Mouse (Mus musculus): ENCODE data around the gene Cyb5rl. TPM values are rescaled to one million over a fixed set of nuclear protein-coding genes. Genes with fewer than 3 reads are reported as not detected.

Cyb5rl gene
- polyA plus RNA-seq, 1 experiment from 2014 or later: 5.3 TPM

DNA sequence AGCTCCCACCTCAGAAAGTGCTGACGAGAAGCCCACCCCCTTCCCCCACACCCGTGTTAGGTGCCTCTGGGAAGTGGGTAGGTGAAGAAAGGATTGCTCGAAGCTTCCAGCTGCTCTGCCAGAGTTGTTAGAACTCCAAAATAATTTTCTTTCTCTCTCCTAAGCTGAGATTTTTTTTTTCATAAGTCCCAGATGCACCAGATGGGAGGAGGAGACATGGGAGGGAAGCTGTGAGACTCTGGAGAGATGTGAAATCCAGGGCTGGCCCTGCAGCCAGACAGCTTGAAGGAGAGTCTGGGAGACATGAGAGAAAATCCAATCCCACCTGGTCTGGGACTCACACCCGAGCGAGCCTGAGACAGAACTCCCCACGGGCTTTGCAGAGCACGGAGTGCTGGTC, 57.6 kb downstream of the Cyb5rl start:
- Histone ChIP-seq H3K4me3 (ENCODE audit: low read depth, low read length) (no peak overlapping the region), H3K9ac (no peak overlapping the region), H3K27me3 (ENCODE audit: insufficient read depth, low read length) (no peaks in the 10 kb centered on the region), H3K9me3 (ENCODE audit: low read depth, low read length) (no peaks in the 10 kb centered on the region), H3K4me1 (ENCODE audit: insufficient read depth) (no peaks in the 10 kb centered on the region), H3K36me3 (ENCODE audit: insufficient read depth) (no peaks in the 10 kb centered on the region), H3K27ac (ENCODE audit: low read depth) (no peak overlapping the region), H3K4me2 (no peak overlapping the region)
- no peak for TF ChIP-seq CTCF (IDR thresholded peaks at IDR 0.05; ENCODE audit: low read depth)
- ATAC-seq (ENCODE audit: insufficient read depth): no peak
- DNase-seq: no peak
- WGBS: 55% methylated on average over 7 of the region's 7 CpGs

- H3K4me3 ChIP-seq (ENCODE audit: low read depth, low read length): no peak overlapping the region
- no peak overlapping the region for H3K27ac ChIP-seq (ENCODE audit: low read depth)
- no peaks in the 10 kb centered on the region for H3K27me3 ChIP-seq (ENCODE audit: insufficient read depth, low read length)
- 49% methylated on average over 5 of the region's 5 CpGs for WGBS
- DNase-seq (no peak), ATAC-seq (ENCODE audit: insufficient read depth) (no peak)
- TF ChIP-seq CTCF (IDR thresholded peaks at IDR 0.05; ENCODE audit: low read depth): peak; percentile 28; the same call in 1 of the 2 replicates
- H3K9ac ChIP-seq: no peak overlapping the region
- H3K4me2 ChIP-seq: no peak overlapping the region
- H3K9me3 ChIP-seq (ENCODE audit: low read depth, low read length): no peaks in the 10 kb centered on the region
- H3K36me3 ChIP-seq (ENCODE audit: insufficient read depth): no peaks in the 10 kb centered on the region
- 0 out of 2 replicates have a peak, but pooled peaks cover 3% of the 10 kb centered on the region for H3K4me1 ChIP-seq (ENCODE audit: insufficient read depth)
These were observed 58.3 kb downstream of the Cyb5rl start for GRCm38 (mm10) chr4:107125101-107125500.

DNA sequence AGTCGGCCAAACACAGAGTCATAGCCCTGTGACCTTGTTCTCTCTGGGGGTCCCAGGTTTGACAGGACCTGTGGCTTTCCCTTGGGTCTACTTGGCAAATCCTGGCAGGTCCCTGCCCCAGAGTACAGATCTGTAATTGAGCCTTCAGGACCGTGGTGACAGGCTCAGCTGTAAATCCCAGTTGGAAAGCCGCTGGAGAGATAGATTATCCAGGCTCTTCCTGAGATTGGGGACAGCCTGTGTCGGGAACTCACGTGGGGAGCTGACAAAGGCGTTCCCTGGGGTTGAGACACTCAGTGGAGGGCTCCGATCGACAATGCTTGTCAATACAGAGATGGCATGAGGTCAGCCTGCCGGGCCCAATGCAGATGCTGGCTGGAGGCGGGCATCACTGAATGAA, 59.6 kb downstream of the Cyb5rl start:
- H3K27me3 ChIP-seq (ENCODE audit: insufficient read depth, low read length): no peaks in the 10 kb centered on the region
- WGBS: 60% methylated on average over 10 of the region's 10 CpGs
- H3K27ac ChIP-seq (ENCODE audit: low read depth): no peak overlapping the region
- no peaks in the 10 kb centered on the region for H3K9me3 ChIP-seq (ENCODE audit: low read depth, low read length)
- H3K9ac ChIP-seq: no peak overlapping the region
- ATAC-seq (ENCODE audit: insufficient read depth) (no peak), DNase-seq (no peak)
- no peak overlapping the region for H3K4me3 ChIP-seq (ENCODE audit: low read depth, low read length)
- H3K4me2 ChIP-seq: no peak overlapping the region
- no peaks in the 10 kb centered on the region for H3K36me3 ChIP-seq (ENCODE audit: insufficient read depth)
- no peak for TF ChIP-seq CTCF (IDR thresholded peaks at IDR 0.05; ENCODE audit: low read depth)
- 0 out of 2 replicates have a peak, but pooled peaks cover 3% of the 10 kb centered on the region for H3K4me1 ChIP-seq (ENCODE audit: insufficient read depth)

- Histone ChIP-seq H3K27me3 (ENCODE audit: insufficient read depth, low read length) (no peaks in the 10 kb centered on the region), H3K27ac (ENCODE audit: low read depth) (no peak overlapping the region), H3K36me3 (ENCODE audit: insufficient read depth) (no peaks in the 10 kb centered on the region), H3K9me3 (ENCODE audit: low read depth, low read length) (no peaks in the 10 kb centered on the region), H3K4me1 (ENCODE audit: insufficient read depth) (0 out of 2 replicates have a peak, but pooled peaks cover 3% of the 10 kb centered on the region), H3K4me3 (ENCODE audit: low read depth, low read length) (no peak overlapping the region), H3K9ac (no peak overlapping the region), H3K4me2 (no peak overlapping the region)
- 56% methylated on average over 13 of the region's 13 CpGs for WGBS
- ATAC-seq (ENCODE audit: insufficient read depth): no peak; the same call in 1 of the 2 replicates
- DNase-seq: no peak
- TF ChIP-seq CTCF (IDR thresholded peaks at IDR 0.05; ENCODE audit: low read depth): no peak
These were observed 60.2 kb downstream of the Cyb5rl start for GRCm38 (mm10) chr4:107126891-107127524.

- 39% methylated on average over 13 of the region's 13 CpGs for WGBS
- ATAC-seq (ENCODE audit: insufficient read depth): no peak
These were observed 61.3 kb downstream of the Cyb5rl start for GRCm38 (mm10) chr4:107127901-107128669.

DNA sequence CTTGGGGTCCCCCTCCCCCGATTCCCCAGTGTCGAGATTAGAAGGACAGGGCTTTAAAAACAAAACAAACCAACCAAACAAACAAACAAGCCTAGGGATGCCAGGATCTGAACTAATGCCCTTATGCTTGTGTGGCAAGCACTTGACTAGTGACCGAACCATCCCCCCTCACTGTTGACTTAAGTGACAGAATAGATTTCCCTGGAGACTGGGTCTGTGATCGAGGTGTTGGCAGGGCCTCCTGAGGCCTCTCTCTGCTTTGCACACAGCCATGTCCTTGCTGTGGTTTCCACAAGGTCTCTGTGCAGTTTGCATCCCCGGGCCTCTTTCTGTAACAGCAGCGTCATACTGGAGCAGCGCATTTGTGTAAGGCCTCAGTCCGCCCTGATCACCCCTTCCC, 62.6 kb downstream of the Cyb5rl start:
- Histone ChIP-seq H3K4me1 (ENCODE audit: insufficient read depth) (0 out of 2 replicates have a peak, but pooled peaks cover 3% of the 10 kb centered on the region), H3K36me3 (ENCODE audit: insufficient read depth) (no peaks in the 10 kb centered on the region)

More at GRCm38 (mm10) chr4:107127901-107128669, 61.3 kb downstream of the Cyb5rl start:
- no peak overlapping the region for H3K4me2 ChIP-seq
- H3K4me1 ChIP-seq (ENCODE audit: insufficient read depth): 0 out of 2 replicates have a peak, but pooled peaks cover 3% of the 10 kb centered on the region
- H3K27me3 ChIP-seq (ENCODE audit: insufficient read depth, low read length): no peaks in the 10 kb centered on the region
- DNase-seq: no peak
- no peak overlapping the region for H3K27ac ChIP-seq (ENCODE audit: low read depth)
- no peak for TF ChIP-seq CTCF (IDR thresholded peaks at IDR 0.05; ENCODE audit: low read depth)
- no peak overlapping the region for H3K9ac ChIP-seq
- H3K36me3 ChIP-seq (ENCODE audit: insufficient read depth): no peaks in the 10 kb centered on the region
- no peaks in the 10 kb centered on the region for H3K9me3 ChIP-seq (ENCODE audit: low read depth, low read length)
- H3K4me3 ChIP-seq (ENCODE audit: low read depth, low read length): no peak overlapping the region

GRCm38 (mm10) chr4:107130534-107130933, 63.7 kb downstream of the Cyb5rl start:
- no peaks in the 10 kb centered on the region for H3K36me3 ChIP-seq (ENCODE audit: insufficient read depth)
- no peak overlapping the region for H3K9ac ChIP-seq
- WGBS: 22% methylated on average over 9 of the region's 9 CpGs
- DNase-seq (peak; percentile 52), ATAC-seq (ENCODE audit: insufficient read depth) (peak; percentile 32; the same call in 1 of the 2 replicates)
- H3K27me3 ChIP-seq (ENCODE audit: insufficient read depth, low read length): no peaks in the 10 kb centered on the region
- no peak overlapping the region for H3K4me3 ChIP-seq (ENCODE audit: low read depth, low read length)
- 0 out of 2 replicates have a peak, but pooled peaks cover 3% of the 10 kb centered on the region for H3K4me1 ChIP-seq (ENCODE audit: insufficient read depth)
- TF ChIP-seq CTCF (IDR thresholded peaks at IDR 0.05; ENCODE audit: low read depth): no peak
- H3K9me3 ChIP-seq (ENCODE audit: low read depth, low read length): no peaks in the 10 kb centered on the region
- H3K27ac ChIP-seq (ENCODE audit: low read depth): no peak overlapping the region
- no peak overlapping the region for H3K4me2 ChIP-seq

More for the DNA sequence above, 62.6 kb downstream of the Cyb5rl start:
- Histone ChIP-seq H3K9me3 (ENCODE audit: low read depth, low read length) (no peaks in the 10 kb centered on the region), H3K9ac (no peak overlapping the region), H3K4me3 (ENCODE audit: low read depth, low read length) (no peak overlapping the region), H3K27ac (ENCODE audit: low read depth) (no peak overlapping the region), H3K4me2 (no peak overlapping the region), H3K27me3 (ENCODE audit: insufficient read depth, low read length) (no peaks in the 10 kb centered on the region)
- TF ChIP-seq CTCF (IDR thresholded peaks at IDR 0.05; ENCODE audit: low read depth): no peak
- DNase-seq: no peak
- no peak for ATAC-seq (ENCODE audit: insufficient read depth)
- 65% methylated on average over 8 of the region's 8 CpGs for WGBS
